Mouse (Mus musculus): ENCODE measurements at regions not wholly inside any gene's neighbourhood (a gene's known extent, or its start where the extent isn't known, plus 50 kb on each side); places are given as distances from the start of the nearest gene placed in this dataset.

GRCm38 (mm10) chr16:55627531-55627930 is 211.2 kb downstream of the Nfkbiz start:
- no peak for TF ChIP-seq CTCF (IDR thresholded peaks at IDR 0.05; ENCODE audit: low read depth)
- Histone ChIP-seq H3K27me3 (ENCODE audit: insufficient read depth, low read length) (no peaks in the 10 kb centered on the region), H3K4me1 (ENCODE audit: insufficient read depth) (no peaks in the 10 kb centered on the region), H3K9me3 (ENCODE audit: low read length) (peaks cover 7% of the 10 kb centered on the region; the same call in 1 of the 2 replicates), H3K4me2 (ENCODE audit: low read depth) (no peak overlapping the region), H3K9ac (no peak overlapping the region), H3K36me3 (ENCODE audit: insufficient read depth) (no peaks in the 10 kb centered on the region), H3K27ac (ENCODE audit: low read depth, low read length) (no peak overlapping the region), H3K4me3 (ENCODE audit: low read depth, low read length) (no peak overlapping the region)
- WGBS = 87% methylated on average over 1 of the region's 1 CpGs
- ATAC-seq (no peak), DNase-seq (no peak)

- H3K4me1 ChIP-seq (ENCODE audit: insufficient read depth) = no peaks in the 10 kb centered on the region
- no peaks in the 10 kb centered on the region for H3K36me3 ChIP-seq (ENCODE audit: insufficient read depth)
- no peak overlapping the region for H3K9ac ChIP-seq
- no peak overlapping the region for H3K4me3 ChIP-seq (ENCODE audit: low read depth, low read length)
- no peaks in the 10 kb centered on the region for H3K27me3 ChIP-seq (ENCODE audit: insufficient read depth, low read length)
- TF ChIP-seq CTCF (IDR thresholded peaks at IDR 0.05; ENCODE audit: low read depth) = no peak
- H3K9me3 ChIP-seq (ENCODE audit: low read length) = peaks cover 7% of the 10 kb centered on the region; the same call in 1 of the 2 replicates
- DNase-seq = no peak
- no peak overlapping the region for H3K27ac ChIP-seq (ENCODE audit: low read depth, low read length)
- ATAC-seq = no peak
- H3K4me2 ChIP-seq (ENCODE audit: low read depth) = no peak overlapping the region
Observed at GRCm38 (mm10) chr16:55623422-55623821, 215.3 kb downstream of the Nfkbiz start.

DNA sequence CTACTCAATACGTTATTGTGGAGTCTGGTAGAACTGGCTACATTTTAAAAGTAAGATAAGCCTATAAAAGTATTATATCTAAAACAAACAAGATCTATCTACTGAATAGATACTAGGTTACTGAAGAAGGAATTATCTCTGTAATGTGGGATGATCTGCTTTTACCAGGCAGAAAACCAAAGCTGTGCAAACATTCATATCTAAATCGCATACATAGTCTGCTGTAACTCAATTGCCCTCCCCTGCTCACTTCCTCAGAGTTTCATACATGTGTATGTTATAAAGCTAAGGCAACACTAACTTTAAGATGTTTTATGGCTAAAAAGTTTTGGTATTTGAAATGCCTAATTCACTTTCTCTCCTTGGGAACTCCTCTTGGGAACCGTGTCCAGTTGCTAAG is 219.0 kb downstream of the Nfkbiz start:
- Histone ChIP-seq H3K27ac (ENCODE audit: low read depth, low read length) (no peak overlapping the region), H3K27me3 (ENCODE audit: insufficient read depth, low read length) (no peaks in the 10 kb centered on the region), H3K4me2 (ENCODE audit: low read depth) (no peak overlapping the region), H3K36me3 (ENCODE audit: insufficient read depth) (no peaks in the 10 kb centered on the region), H3K9ac (no peak overlapping the region), H3K4me3 (ENCODE audit: low read depth, low read length) (no peak overlapping the region), H3K4me1 (ENCODE audit: insufficient read depth) (no peaks in the 10 kb centered on the region), H3K9me3 (ENCODE audit: low read length) (no peaks in the 10 kb centered on the region)
- ATAC-seq (no peak), DNase-seq (no peak)
- WGBS = 84% methylated on average over 3 of the region's 3 CpGs
- no peak for TF ChIP-seq CTCF (IDR thresholded peaks at IDR 0.05; ENCODE audit: low read depth)

DNA sequence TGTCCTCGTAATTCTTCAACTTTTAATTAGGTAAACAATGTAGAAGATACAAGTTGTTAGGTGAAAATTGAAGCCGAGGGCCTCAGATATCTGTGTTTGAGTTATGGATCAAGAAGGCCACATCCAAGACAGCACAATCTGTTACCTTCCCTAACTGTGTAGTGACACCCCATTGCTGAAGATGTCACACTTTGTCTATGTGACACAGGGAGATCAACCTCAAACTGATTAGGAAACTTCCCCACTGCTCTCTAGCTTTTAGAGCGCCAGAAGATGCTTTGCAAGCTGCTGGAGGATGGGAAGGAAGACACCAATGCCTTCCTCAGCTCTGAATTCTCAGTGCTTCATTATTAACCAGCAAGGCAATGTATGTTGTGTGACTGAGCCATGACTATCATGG is 220.7 kb downstream of the Nfkbiz start:
- TF ChIP-seq CTCF (IDR thresholded peaks at IDR 0.05; ENCODE audit: low read depth) = no peak
- Histone ChIP-seq H3K9me3 (ENCODE audit: low read length) (no peaks in the 10 kb centered on the region), H3K27me3 (ENCODE audit: insufficient read depth, low read length) (no peaks in the 10 kb centered on the region), H3K4me1 (ENCODE audit: insufficient read depth) (no peaks in the 10 kb centered on the region), H3K36me3 (ENCODE audit: insufficient read depth) (no peaks in the 10 kb centered on the region), H3K27ac (ENCODE audit: low read depth, low read length) (no peak overlapping the region), H3K4me2 (ENCODE audit: low read depth) (no peak overlapping the region), H3K4me3 (ENCODE audit: low read depth, low read length) (no peak overlapping the region), H3K9ac (no peak overlapping the region)
- ATAC-seq (no peak), DNase-seq (no peak)
- WGBS = 91% methylated on average over 3 of the region's 3 CpGs

DNA sequence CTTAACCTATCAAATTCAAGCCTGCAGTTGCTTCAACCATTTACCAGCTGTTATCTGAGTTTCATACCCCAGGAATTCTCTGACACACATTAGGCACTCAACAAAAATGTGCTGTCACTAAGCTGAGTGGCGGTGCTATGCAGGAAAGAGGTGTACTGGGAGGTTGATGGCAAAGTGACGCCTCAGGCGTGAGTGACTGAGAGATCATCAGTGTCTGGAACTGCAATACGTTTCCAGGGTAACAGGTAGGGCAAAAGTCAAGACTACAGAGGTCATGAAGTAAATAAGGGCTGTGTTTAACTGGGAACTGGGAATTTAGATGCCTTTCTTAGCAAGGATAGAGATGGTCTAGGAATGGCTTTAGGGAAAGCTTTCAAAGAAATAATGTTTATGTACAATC is 221.2 kb downstream of the Nfkbiz start:
- H3K9ac ChIP-seq = no peak overlapping the region
- WGBS = 73% methylated on average over 4 of the region's 4 CpGs
- DNase-seq = no peak
- no peaks in the 10 kb centered on the region for H3K4me1 ChIP-seq (ENCODE audit: insufficient read depth)
- H3K4me3 ChIP-seq (ENCODE audit: low read depth, low read length) = no peak overlapping the region
- no peak overlapping the region for H3K4me2 ChIP-seq (ENCODE audit: low read depth)
- no peak for TF ChIP-seq CTCF (IDR thresholded peaks at IDR 0.05; ENCODE audit: low read depth)
- ATAC-seq = no peak
- H3K27me3 ChIP-seq (ENCODE audit: insufficient read depth, low read length) = no peaks in the 10 kb centered on the region
- no peaks in the 10 kb centered on the region for H3K36me3 ChIP-seq (ENCODE audit: insufficient read depth)
- no peaks in the 10 kb centered on the region for H3K9me3 ChIP-seq (ENCODE audit: low read length)
- no peak overlapping the region for H3K27ac ChIP-seq (ENCODE audit: low read depth, low read length)

DNA sequence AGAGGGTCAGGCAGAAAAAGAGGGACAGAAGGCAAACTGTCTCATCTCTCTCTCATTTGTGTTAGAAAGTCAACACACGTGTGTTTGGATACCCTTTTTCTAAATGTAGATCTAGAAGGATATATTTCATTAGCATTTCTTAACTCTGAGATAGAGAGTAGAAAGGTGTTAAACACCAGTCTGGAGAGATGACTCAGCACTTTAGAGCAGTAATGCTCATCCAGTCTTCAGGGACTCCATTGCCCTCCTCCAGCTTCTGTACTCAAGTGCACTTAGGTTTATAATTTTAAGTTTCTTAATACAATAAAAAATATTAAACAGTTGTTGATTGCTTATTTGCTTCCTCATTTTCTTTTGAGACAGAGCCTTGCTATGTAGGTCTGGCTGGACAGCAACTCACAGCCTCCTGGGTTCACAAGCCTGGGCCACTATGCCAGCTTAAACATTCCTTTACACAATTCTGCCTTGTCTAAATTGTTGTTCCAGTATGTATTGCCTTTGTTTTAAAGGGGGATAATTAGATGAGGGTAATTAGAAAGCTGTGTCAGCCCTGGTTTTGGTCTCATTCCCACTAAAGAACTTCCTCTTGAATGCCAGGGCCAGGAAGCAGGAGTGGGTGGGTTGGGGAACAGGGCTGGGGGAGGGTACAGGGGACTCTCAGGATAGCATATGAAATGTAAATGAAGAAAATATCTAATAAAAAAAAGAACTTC is 222.1 kb downstream of the Nfkbiz start:
- no peak overlapping the region for H3K4me2 ChIP-seq (ENCODE audit: low read depth)
- H3K9ac ChIP-seq = no peak overlapping the region
- no peaks in the 10 kb centered on the region for H3K9me3 ChIP-seq (ENCODE audit: low read length)
- H3K4me1 ChIP-seq (ENCODE audit: insufficient read depth) = no peaks in the 10 kb centered on the region
- 70% methylated on average over 1 of the region's 1 CpGs for WGBS
- no peaks in the 10 kb centered on the region for H3K27me3 ChIP-seq (ENCODE audit: insufficient read depth, low read length)
- no peak for TF ChIP-seq CTCF (IDR thresholded peaks at IDR 0.05; ENCODE audit: low read depth)
- no peak overlapping the region for H3K4me3 ChIP-seq (ENCODE audit: low read depth, low read length)
- DNase-seq (no peak), ATAC-seq (no peak)
- no peak overlapping the region for H3K27ac ChIP-seq (ENCODE audit: low read depth, low read length)
- no peaks in the 10 kb centered on the region for H3K36me3 ChIP-seq (ENCODE audit: insufficient read depth)

DNA sequence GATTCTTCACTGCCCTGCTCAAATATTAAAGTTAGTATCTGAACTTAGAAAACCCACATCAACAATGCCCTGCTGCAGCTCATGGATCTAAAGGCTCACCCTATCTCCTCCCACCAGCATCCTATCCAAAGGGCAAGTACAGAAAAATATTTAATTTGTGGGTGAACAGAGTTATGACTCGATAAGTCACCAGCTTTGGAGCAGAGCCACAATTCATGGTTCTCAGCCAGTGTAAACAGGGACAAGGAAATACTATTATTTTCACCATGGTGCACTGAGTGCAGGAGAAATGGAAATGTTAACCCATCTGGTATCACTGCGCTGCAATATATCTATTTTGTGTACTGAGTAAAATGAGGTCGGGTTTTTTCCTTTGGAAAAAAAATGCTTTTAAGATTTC is 225.8 kb downstream of the Nfkbiz start:
- Histone ChIP-seq H3K4me1 (ENCODE audit: insufficient read depth) (no peaks in the 10 kb centered on the region), H3K27me3 (ENCODE audit: insufficient read depth, low read length) (no peaks in the 10 kb centered on the region), H3K9ac (no peak overlapping the region), H3K4me2 (ENCODE audit: low read depth) (no peak overlapping the region), H3K4me3 (ENCODE audit: low read depth, low read length) (no peak overlapping the region), H3K9me3 (ENCODE audit: low read length) (no peaks in the 10 kb centered on the region), H3K36me3 (ENCODE audit: insufficient read depth) (no peaks in the 10 kb centered on the region), H3K27ac (ENCODE audit: low read depth, low read length) (no peak overlapping the region)
- ATAC-seq (no peak), DNase-seq (no peak)
- TF ChIP-seq CTCF (IDR thresholded peaks at IDR 0.05; ENCODE audit: low read depth) = no peak
- 89% methylated on average over 3 of the region's 3 CpGs for WGBS
